Mouse (Mus musculus): ENCODE measurements around the gene Ehd1.

GRCm38 (mm10) chr19:6272053-6272452, 4.5 kb upstream of the Ehd1 start:
- no peak for TF ChIP-seq CTCF (IDR thresholded peaks at IDR 0.05; ENCODE audit: insufficient read depth, low read depth, low read length)
- TF ChIP-seq POLR2A (IDR thresholded peaks at IDR 0.05; ENCODE audit: insufficient read depth, low read depth, low read length), result no peak
